Mouse (Mus musculus) lung, adult 2 months (tissue): ENCODE results near the gene Dock9. TPM values are rescaled to one million over a fixed set of nuclear protein-coding genes. Genes with fewer than 3 reads are reported as not detected.

Experiments used
- DNase-seq: peaks from one replicate; pipeline ENCODE4 v3.0.0; 2022
- H3K4me1 ChIP-seq: fragments of 200-500 bp; 2 replicates; pipeline ENCODE4 v1.6.1; 2011; ENCODE audit warnings: low read length; ENCODE audit not compliant: control insufficient read depth, insufficient read depth
- H3K4me3 ChIP-seq: fragments of 200-500 bp; replicated peaks from 2 replicates; pipeline ENCODE3; 2011; ENCODE audit warnings: low read depth, mild to moderate bottlenecking, control low read depth, low read length; ENCODE audit errors: extremely low read depth
- CTCF ChIP-seq: fragments of 200-500 bp; IDR thresholded peaks from 2 replicates; pipeline ENCODE4 v1.5.1; 2011; ENCODE audit warnings: mild to moderate bottlenecking, low read length, control low read depth; ENCODE audit not compliant: insufficient read depth
- POLR2A ChIP-seq: fragments of 200-500 bp; IDR thresholded peaks from 2 replicates; pipeline ENCODE4 v1.6.1; 2011; ENCODE audit warnings: low read depth, mild to moderate bottlenecking, control low read depth, low read length, borderline replicate concordance; ENCODE audit errors: extremely low read depth
- WGBS: fragments of 180-500 bp; shearing (Covaris S2); methylation state at CpG from one replicate; pipeline ENCODE4 v1.1.7; 2018; 5-methylcytosine and 5-hydroxymethylcytosine counted together
- polyA plus RNA-seq: library from polyadenylated mRNA; depleted of rRNA; stranded (reverse); fragments of >200 nt; gene quantifications from 2 replicates; pipeline ENCODE4 v1.2.3, GENCODE M21; 2012

Dock9 gene
- polyA plus RNA-seq, 1 experiment, result 73.3 TPM

DNA sequence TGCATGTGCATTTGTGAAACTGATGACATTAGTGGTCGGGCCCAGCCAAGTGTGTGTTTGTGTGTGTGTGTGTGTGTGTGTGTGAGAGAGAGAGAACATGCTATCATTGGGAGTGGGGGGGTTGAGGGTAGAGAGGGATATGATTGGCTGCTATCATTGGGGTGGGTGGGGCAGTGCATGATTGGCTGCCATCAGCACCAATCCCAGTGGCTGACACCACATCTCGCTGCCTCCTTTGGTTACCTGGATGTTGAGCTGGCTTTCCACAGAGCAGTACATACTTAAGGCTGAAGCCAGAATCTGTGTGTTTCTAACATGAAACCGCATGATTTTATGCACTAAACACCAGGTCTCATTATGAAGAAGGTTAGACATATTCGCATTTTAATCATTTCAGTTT, 184.7 kb downstream of the Dock9 start:
- no peak for DNase-seq
- H3K4me1 ChIP-seq, result no peaks in the 10 kb centered on the region
- WGBS, result 92% methylated on average over 4 of the region's 4 CpGs
- H3K4me3 ChIP-seq, result no peak overlapping the region
- TF ChIP-seq POLR2A (no peak), CTCF (no peak)

- Histone ChIP-seq H3K4me3 (no peak overlapping the region), H3K4me1 (no peaks in the 10 kb centered on the region)
- WGBS, result 73% methylated on average over 4 of the region's 4 CpGs
- TF ChIP-seq POLR2A (no peak), CTCF (no peak)
- no peak for DNase-seq
Measured at GRCm38 (mm10) chr14:121611533-121611932, 186.1 kb downstream of the Dock9 start.

DNA sequence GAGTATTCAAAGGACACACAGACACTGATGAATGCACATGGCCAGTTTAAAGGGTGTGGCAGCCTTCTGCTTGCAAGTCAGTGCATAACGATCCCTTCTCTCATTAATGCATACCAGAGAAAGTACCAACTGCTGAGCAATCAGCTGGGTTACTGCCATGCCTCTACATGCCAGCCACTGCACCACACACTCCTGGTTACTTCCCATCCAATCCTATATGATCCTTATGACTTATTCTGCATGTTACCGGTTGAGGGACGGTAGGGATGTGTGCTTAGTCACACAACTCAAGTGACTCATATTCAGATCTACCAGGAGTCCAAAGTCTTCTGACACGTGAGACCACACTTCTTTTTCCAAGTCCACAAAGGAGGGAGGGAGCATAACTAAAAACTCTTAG, 186.5 kb downstream of the Dock9 start:
- no peak for DNase-seq
- Histone ChIP-seq H3K4me1 (no peaks in the 10 kb centered on the region), H3K4me3 (no peak overlapping the region)
- TF ChIP-seq POLR2A, result no peak
- TF ChIP-seq CTCF, result no peak
- 75% methylated on average over 4 of the region's 4 CpGs for WGBS

DNA sequence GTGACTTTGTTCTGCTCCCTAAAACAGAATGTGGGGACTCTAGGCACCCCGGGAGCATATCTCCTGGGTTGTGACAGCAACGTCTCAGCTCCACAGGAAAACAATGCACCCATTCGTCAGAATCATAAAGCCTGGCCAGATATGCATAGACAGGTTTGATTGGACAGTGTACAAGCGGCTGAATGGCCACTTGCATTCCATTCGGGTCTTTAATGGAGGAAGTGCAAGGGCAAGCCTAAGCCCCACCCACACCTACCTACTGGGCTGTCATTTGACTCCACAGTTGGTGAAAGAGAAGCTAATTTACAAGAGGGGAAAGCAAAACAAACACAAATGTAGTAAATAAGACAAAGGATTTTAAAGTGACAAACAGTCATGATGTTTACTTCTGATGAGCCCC, 189.1 kb downstream of the Dock9 start:
- DNase-seq, result no peak
- Histone ChIP-seq H3K4me1 (peaks cover 3% of the 10 kb centered on the region; the same call in 1 of the 2 replicates), H3K4me3 (no peak overlapping the region)
- whole genome bisulfite sequencing, result 41% methylated on average over 5 of the region's 5 CpGs
- no peak for TF ChIP-seq POLR2A
- no peak for TF ChIP-seq CTCF

DNA sequence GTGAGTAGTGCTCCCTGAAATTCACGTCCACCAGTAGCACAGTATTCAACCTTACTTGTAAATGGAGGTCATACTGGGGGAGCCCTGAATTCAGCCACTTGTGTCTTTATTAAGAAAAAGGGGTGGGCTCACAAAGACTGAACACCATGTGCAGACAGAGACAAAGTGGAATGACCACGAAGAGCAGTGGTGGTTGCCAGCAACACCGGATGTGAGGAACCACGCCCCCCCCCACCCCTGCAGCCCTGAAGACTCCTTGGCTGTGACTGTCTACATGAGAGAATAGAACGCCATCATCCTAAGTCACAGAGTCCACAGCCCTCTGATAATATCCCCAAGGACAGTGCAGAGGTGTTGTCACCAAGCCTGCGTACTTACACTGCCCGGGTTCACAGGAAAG, 191.2 kb downstream of the Dock9 start:
- WGBS, result 49% methylated on average over 7 of the region's 7 CpGs
- Histone ChIP-seq H3K4me3 (no peak overlapping the region), H3K4me1 (peaks cover 3% of the 10 kb centered on the region; the same call in 1 of the 2 replicates)
- no peak for DNase-seq
- no peak for TF ChIP-seq CTCF
- TF ChIP-seq POLR2A, result no peak

GRCm38 (mm10) chr14:121605260-121605659, 192.4 kb downstream of the Dock9 start:
- peaks cover 6% of the 10 kb centered on the region; the same call in 1 of the 2 replicates for H3K4me1 ChIP-seq
- no peak for DNase-seq
- H3K4me3 ChIP-seq, result no peak overlapping the region
- 60% methylated on average over 7 of the region's 7 CpGs for WGBS
- TF ChIP-seq CTCF (no peak), POLR2A (no peak)

DNA sequence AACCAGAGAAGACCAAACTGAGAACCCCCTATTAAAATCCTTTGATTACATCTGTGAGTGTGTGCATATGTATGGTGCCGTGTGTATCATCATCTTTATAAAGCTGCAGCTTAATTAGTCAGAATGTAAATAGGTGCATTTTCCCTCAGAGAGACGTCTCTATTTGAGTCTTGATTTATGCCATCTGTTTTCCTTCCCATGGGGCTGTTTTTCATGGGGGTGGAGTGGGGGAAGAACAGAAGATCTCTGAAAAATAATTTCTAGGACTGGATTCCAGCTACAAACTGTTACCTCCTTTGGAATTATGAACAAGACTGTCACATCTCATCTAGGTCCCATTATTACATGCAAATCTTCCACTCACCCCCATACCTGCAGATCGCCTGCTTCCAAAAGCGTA, 193.1 kb downstream of the Dock9 start:
- H3K4me3 ChIP-seq, result no peak overlapping the region
- peaks cover 6% of the 10 kb centered on the region; the same call in 1 of the 2 replicates for H3K4me1 ChIP-seq
- TF ChIP-seq CTCF, result no peak
- 83% methylated on average over 4 of the region's 4 CpGs for WGBS
- DNase-seq, result no peak

DNA sequence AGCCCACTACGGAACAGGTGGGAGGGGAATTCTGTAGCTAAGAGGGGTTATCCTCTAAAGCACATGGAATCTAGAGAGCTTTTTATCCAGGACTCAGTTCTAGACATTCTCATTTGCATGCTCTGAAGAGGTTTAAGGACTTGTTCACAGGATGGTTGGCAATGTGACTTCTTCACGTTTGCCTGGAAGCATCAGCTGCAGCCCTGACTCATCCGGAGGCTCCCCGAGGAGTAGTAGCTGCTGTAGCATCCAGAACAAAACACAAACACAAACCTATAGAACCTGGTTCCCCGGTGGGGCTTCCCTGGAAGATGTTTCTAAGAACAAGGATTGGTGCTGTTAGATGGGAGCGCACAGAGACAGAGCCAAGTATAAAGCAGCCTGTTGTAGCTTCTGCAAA, 195.0 kb downstream of the Dock9 start:
- DNase-seq, result no peak
- no peak overlapping the region for H3K4me3 ChIP-seq
- 81% methylated on average over 6 of the region's 6 CpGs for WGBS
- H3K4me1 ChIP-seq, result peaks cover 6% of the 10 kb centered on the region; the same call in 1 of the 2 replicates
- no peak for TF ChIP-seq POLR2A
- no peak for TF ChIP-seq CTCF

DNA sequence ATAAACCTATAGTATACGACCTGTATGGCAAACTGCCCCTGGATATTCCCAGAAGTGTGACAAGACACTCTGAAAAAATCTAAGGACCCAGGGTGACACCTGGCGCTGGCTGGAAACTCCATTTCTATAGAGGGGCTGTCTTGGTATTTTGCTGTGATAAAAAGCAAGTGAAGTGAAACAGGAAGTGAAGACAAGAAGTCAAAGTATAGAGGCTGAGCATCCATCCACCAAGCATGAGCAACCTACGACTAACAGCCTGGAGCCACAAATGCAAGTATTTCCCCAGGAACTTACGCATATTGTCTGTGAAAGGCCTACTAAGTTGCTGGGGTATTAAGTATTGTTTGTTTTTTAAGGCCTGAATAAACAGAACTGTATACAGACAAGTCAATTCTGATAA, 197.1 kb downstream of the Dock9 start:
- H3K4me1 ChIP-seq, result peaks cover 6% of the 10 kb centered on the region; the same call in 1 of the 2 replicates
- TF ChIP-seq POLR2A (no peak), CTCF (no peak)
- H3K4me3 ChIP-seq, result no peak overlapping the region
- 72% methylated on average over 4 of the region's 4 CpGs for WGBS
- no peak for DNase-seq

GRCm38 (mm10) chr14:121597073-121597472, 200.6 kb downstream of the Dock9 start:
- TF ChIP-seq POLR2A, result no peak
- no peak for TF ChIP-seq CTCF
- WGBS, result 81% methylated on average over 6 of the region's 6 CpGs
- Histone ChIP-seq H3K4me1 (peaks cover 8% of the 10 kb centered on the region), H3K4me3 (no peak overlapping the region)
- no peak for DNase-seq

DNA sequence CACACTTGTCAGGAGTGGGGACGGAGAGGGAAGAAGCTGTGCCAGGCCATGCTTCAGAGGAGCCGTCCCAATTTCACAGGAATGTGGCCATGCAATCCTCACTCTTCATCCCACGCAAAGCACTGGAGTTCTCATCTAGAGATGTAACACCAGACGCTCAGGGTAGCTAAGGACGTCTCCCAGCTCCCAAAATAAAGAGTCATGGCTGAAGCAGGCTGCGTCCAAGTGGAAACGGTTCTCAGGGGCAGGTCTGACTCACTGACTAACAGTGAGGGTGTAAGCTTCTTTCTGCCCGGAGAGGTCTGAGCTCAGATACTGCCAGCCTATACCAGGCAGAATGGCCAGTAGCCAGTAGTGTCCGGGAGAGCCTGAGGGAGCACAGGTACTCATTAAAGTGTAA, 201.0 kb downstream of the Dock9 start:
- 83% methylated on average over 9 of the region's 9 CpGs for WGBS
- Histone ChIP-seq H3K4me3 (no peak overlapping the region), H3K4me1 (peaks cover 8% of the 10 kb centered on the region)
- TF ChIP-seq POLR2A (no peak), CTCF (no peak)
- DNase-seq, result no peak
